Mouse (Mus musculus): ENCODE results near the gene Tnrc18. TPM values are rescaled to one million over a fixed set of nuclear protein-coding genes. Genes with fewer than 3 reads are reported as not detected.

The Tnrc18 gene
- total and polyA plus RNA-seq, 3 experiments: 0.71 to 7.7 (median 5.2) TPM

DNA sequence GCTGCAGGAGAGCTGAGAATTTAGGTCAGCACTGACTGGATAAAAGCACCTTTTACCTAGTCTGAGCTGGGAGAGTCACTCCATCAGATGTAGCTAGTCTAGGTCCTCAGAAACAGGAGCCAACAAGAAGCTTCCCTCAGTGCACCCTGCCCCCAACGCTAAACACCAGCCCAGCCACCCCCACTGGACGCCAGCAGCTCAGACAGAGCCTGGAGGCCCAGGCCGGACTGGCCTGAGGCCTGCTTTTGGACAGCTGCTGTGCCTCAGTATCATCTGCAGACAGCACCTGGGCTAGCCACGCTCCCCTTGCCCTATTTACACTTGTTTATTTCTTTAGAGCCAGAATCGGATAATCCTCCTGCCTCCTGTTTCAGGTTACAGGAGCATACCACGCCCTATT is 19.4 kb upstream of the Tnrc18 start (continued):
- TF ChIP-seq ZC3H11A (IDR thresholded peaks at IDR 0.05; ENCODE audit: low read depth, low read length): no peak

DNA sequence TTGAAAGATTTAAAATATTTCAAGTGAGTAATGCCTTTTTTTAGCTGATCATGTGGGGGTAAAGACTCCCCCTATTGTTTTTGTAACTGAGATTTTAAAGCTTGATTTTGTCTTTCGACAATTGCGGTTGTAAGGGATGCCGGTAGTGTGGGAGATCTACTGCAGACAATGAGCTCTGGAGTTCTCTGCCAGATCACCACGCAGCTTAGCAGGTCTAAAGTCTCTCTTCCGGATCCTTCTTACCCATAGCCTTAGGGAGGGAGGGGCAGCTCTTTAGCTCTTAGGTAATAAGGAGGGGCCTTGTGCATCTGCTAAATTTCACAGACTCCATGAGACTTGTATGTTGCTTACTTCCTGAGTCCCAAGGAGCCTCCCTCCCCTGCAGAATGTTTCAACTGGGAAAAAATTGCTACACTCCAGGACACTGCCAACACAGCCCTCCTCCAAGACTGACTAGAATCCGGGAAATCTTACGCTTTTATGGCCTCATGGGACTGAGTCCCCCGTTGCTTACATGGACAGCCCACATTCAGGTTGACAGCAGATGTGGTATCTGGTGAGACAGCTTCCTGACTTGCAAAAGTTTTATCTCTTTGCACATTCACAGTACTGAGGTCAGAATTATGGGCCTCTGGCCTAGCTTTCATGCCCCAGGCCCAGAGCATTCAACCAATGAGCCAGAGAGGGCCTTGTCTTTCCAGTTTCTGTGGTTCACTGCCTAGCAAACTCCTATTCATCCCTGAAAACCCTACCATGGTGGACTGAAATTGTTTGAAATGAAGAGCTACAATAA is 16.4 kb upstream of the Tnrc18 start:
- dilution Hi-C loops (cut with MboI; ENCODE audit: extremely low pct_ligation_motif_present, extremely low pct_unique_long_range_greater_than_20kb, low sequenced_read_pairs): no loop called here

DNA sequence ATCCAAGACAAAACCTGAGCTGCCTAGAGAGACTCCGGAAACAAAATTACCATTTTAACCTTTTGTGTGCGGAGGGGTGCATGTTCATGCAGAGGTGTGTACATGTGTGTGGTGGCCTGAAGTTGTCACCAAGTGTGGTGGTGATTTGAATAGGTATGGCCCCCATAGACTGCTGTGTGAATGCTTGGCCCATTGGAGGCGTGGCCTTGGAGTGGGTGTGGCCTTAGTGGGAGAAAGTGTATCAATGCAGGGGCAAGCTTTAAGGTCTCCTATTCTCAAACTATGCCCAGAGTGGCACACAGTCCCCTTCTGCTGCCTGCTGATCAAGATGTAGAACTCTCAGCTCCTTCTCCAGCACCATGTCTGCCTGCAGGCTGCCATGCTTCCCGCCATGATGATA is 8.7 kb upstream of the Tnrc18 start:
- Histone ChIP-seq H3K4me2 (ENCODE audit: insufficient read depth, low read depth, poor library complexity, severe bottlenecking) (no peak overlapping the region), H3K9ac (ENCODE audit: insufficient read depth, low read depth) (no peak overlapping the region), H3K27me3 (replicated peaks) (peaks cover 31% of the 10 kb centered on the region), H3K4me1 (ENCODE audit: control insufficient read depth in 1 of 2, insufficient read depth in 2 of 2) (no peaks in the 10 kb centered on the region), H3K27ac (ENCODE audit: insufficient read depth, low read depth) (no peak overlapping the region), H3K9me3 (replicated peaks; ENCODE audit: low read length) (peaks cover 3% of the 10 kb centered on the region), H3K36me3 (replicated peaks in 1 of 2; ENCODE audit: control insufficient read depth in 1 of 2, insufficient read depth in 1 of 2, low read length in 1 of 2) (no peaks in the 10 kb centered on the region), H3K79me2 (replicated peaks; ENCODE audit: control insufficient read depth, extremely low read depth, insufficient read depth, poor library complexity, severe bottlenecking) (no peaks in the 10 kb centered on the region), H3K4me3 (replicated peaks in 1 of 3; ENCODE audit: low read depth in 2 of 3, low read length in 2 of 3, poor library complexity in 1 of 3) (no peak overlapping the region)
- no peak for DNase-seq (ENCODE audit: extremely low read depth)
- dilution Hi-C loops (cut with MboI; ENCODE audit: extremely low pct_ligation_motif_present, extremely low pct_unique_long_range_greater_than_20kb, low sequenced_read_pairs) (no loop called here), in situ Hi-C loops (cut with MboI; ENCODE audit: low pct_ligation_motif_present, low pct_unique_long_range_greater_than_20kb, low sequenced_read_pairs) (no loop called here)
- TF ChIP-seq POLR2AphosphoS2 (IDR thresholded peaks at IDR 0.05; ENCODE audit: low read depth, low read length) (no peak), BHLHE40 (IDR thresholded peaks at IDR 0.05; ENCODE audit: low read depth, low read length) (no peak), JUND (conservative IDR thresholded peaks at IDR 0.05; ENCODE audit: low read depth, low read length) (no peak), CTCF (conservative IDR thresholded peaks at IDR 0.05 in 1 of 2, IDR thresholded peaks at IDR 0.05 in 1 of 2; ENCODE audit: low read depth in 2 of 2, low read length in 2 of 2) (no peak), POLR2A (IDR thresholded peaks at IDR 0.05; ENCODE audit: low read depth, low read length) (no peak), ETS1 (conservative IDR thresholded peaks at IDR 0.05; ENCODE audit: low read depth, low read length) (no peak), USF2 (conservative IDR thresholded peaks at IDR 0.05; ENCODE audit: low read depth, low read length) (no peak), ZMIZ1 (IDR thresholded peaks at IDR 0.05; ENCODE audit: low read depth, low read length) (no peak), TCF12 (IDR thresholded peaks at IDR 0.05; ENCODE audit: low read depth, low read length) (no peak), ELF1 (IDR thresholded peaks at IDR 0.05; ENCODE audit: low read depth, low read length) (no peak), MAX (IDR thresholded peaks at IDR 0.05; ENCODE audit: low read length) (no peak)

More for the DNA sequence above, 16.4 kb upstream of the Tnrc18 start:
- no peaks in the 10 kb centered on the region for H3K79me2 ChIP-seq (replicated peaks; ENCODE audit: control insufficient read depth, extremely low read depth, insufficient read depth, poor library complexity, severe bottlenecking)
- H3K27ac ChIP-seq (ENCODE audit: insufficient read depth, low read depth): no peak overlapping the region
- in situ Hi-C loops (cut with MboI; ENCODE audit: low pct_ligation_motif_present, low pct_unique_long_range_greater_than_20kb, low sequenced_read_pairs): no loop called here
- H3K9me3 ChIP-seq (replicated peaks; ENCODE audit: low read length): peaks cover 21% of the 10 kb centered on the region
- no peaks in the 10 kb centered on the region for H3K4me1 ChIP-seq (ENCODE audit: control insufficient read depth in 1 of 2, insufficient read depth in 2 of 2)
- TF ChIP-seq E2F4 (IDR thresholded peaks at IDR 0.05; ENCODE audit: insufficient replicate concordance, low read depth, low read length): no peak
- no peak for TF ChIP-seq ETS1 (conservative IDR thresholded peaks at IDR 0.05; ENCODE audit: low read depth, low read length)
- TF ChIP-seq GABPA (IDR thresholded peaks at IDR 0.05; ENCODE audit: insufficient replicate concordance, low read depth, low read length): no peak
- TF ChIP-seq NELFE (IDR thresholded peaks at IDR 0.05; ENCODE audit: low read depth, low read length): no peak
- no peak for TF ChIP-seq ZC3H11A (IDR thresholded peaks at IDR 0.05; ENCODE audit: low read depth, low read length)
- TF ChIP-seq SMC3 (IDR thresholded peaks at IDR 0.05; ENCODE audit: low read depth, low read length): no peak
- no peak for TF ChIP-seq TBP (conservative IDR thresholded peaks at IDR 0.05; ENCODE audit: low read depth, low read length)
- no peak for TF ChIP-seq EP300 (IDR thresholded peaks at IDR 0.05; ENCODE audit: low read length)
- TF ChIP-seq BHLHE40 (IDR thresholded peaks at IDR 0.05; ENCODE audit: low read depth, low read length): no peak
- TF ChIP-seq IRF4 (IDR thresholded peaks at IDR 0.05; ENCODE audit: low read depth, low read length): no peak
- no peak for TF ChIP-seq CHD1 (IDR thresholded peaks at IDR 0.05; ENCODE audit: low read depth, low read length)
- TF ChIP-seq MYC (IDR thresholded peaks at IDR 0.05; ENCODE audit: low read depth, low read length): no peak
- TF ChIP-seq NRF1 (IDR thresholded peaks at IDR 0.05; ENCODE audit: low read depth, low read length): no peak
- no peak for TF ChIP-seq SIN3A (IDR thresholded peaks at IDR 0.05; ENCODE audit: low read length)
- DNase-seq (ENCODE audit: extremely low read depth): no peak
- no peak overlapping the region for H3K9ac ChIP-seq (ENCODE audit: insufficient read depth, low read depth)
- peaks cover 5% of the 10 kb centered on the region for H3K27me3 ChIP-seq (replicated peaks)
- H3K4me3 ChIP-seq (replicated peaks in 1 of 3; ENCODE audit: low read depth in 2 of 3, low read length in 2 of 3, poor library complexity in 1 of 3): no peak overlapping the region
- H3K36me3 ChIP-seq (replicated peaks in 1 of 2; ENCODE audit: control insufficient read depth in 1 of 2, insufficient read depth in 1 of 2, low read length in 1 of 2): no peaks in the 10 kb centered on the region
- no peak overlapping the region for H3K4me2 ChIP-seq (ENCODE audit: insufficient read depth, low read depth, poor library complexity, severe bottlenecking)

Measured in CH12.LX (cell line).